Mouse (Mus musculus): ENCODE data around the gene Lemd1.
"Not testable (repeated sequence)": the region's sequence is repeated elsewhere in the genome, so short reads cannot be mapped to it uniquely, and the experiment has no call there.

Lemd1 gene

GRCm38 (mm10) chr1:132245010-132245409 lies 53.8 kb downstream of the Lemd1 start:
- no peak for DNase-seq (ENCODE audit: low read depth, low spot score)

GRCm38 (mm10) chr1:132246137-132246536 lies 54.9 kb downstream of the Lemd1 start:
- no peak for DNase-seq (ENCODE audit: low read depth, low spot score)

GRCm38 (mm10) chr1:132246641-132247040 lies 55.4 kb downstream of the Lemd1 start:
- no peak for DNase-seq (ENCODE audit: low read depth, low spot score)

GRCm38 (mm10) chr1:132254467-132254866 lies 63.2 kb downstream of the Lemd1 start:
- peak; percentile 29 for DNase-seq (ENCODE audit: low read depth, low spot score)

GRCm38 (mm10) chr1:132260331-132260730 lies 69.1 kb downstream of the Lemd1 start:
- DNase-seq (ENCODE audit: low read depth, low spot score), result no peak

- DNase-seq (ENCODE audit: low read depth, low spot score), result peak; percentile 61
Observed at GRCm38 (mm10) chr1:132261058-132261457, 69.8 kb downstream of the Lemd1 start.

GRCm38 (mm10) chr1:132263618-132264017 lies 72.4 kb downstream of the Lemd1 start:
- no peak for DNase-seq (ENCODE audit: low read depth, low spot score)

- DNase-seq (ENCODE audit: low read depth, low spot score), result no peak
Observed at GRCm38 (mm10) chr1:132264577-132264976, 73.3 kb downstream of the Lemd1 start.

- DNase-seq (ENCODE audit: low read depth, low spot score), result peak; percentile 33
Observed at GRCm38 (mm10) chr1:132265211-132265859, 74.1 kb downstream of the Lemd1 start.

GRCm38 (mm10) chr1:132265936-132266335 lies 74.7 kb downstream of the Lemd1 start:
- no peak for DNase-seq (ENCODE audit: low read depth, low spot score)

- DNase-seq (ENCODE audit: low read depth, low spot score), result no peak
Observed at GRCm38 (mm10) chr1:132266791-132267557, 75.7 kb downstream of the Lemd1 start.

GRCm38 (mm10) chr1:132267959-132268358 lies 76.7 kb downstream of the Lemd1 start:
- no peak for DNase-seq (ENCODE audit: low read depth, low spot score)

GRCm38 (mm10) chr1:132268418-132269060 lies 77.3 kb downstream of the Lemd1 start:
- no peak for DNase-seq (ENCODE audit: low read depth, low spot score)

- DNase-seq (ENCODE audit: low read depth, low spot score), result no peak
Observed at GRCm38 (mm10) chr1:132271237-132271636, 80.0 kb downstream of the Lemd1 start.

GRCm38 (mm10) chr1:132276694-132277093 lies 85.5 kb downstream of the Lemd1 start:
- DNase-seq (ENCODE audit: low read depth, low spot score), result no peak

- DNase-seq (ENCODE audit: low read depth, low spot score), result no peak
Observed at GRCm38 (mm10) chr1:132277124-132277523, 85.9 kb downstream of the Lemd1 start.

- not testable (repeated sequence) for DNase-seq (ENCODE audit: low read depth, low spot score)
Observed at GRCm38 (mm10) chr1:132280636-132281035, 89.4 kb downstream of the Lemd1 start.

GRCm38 (mm10) chr1:132281523-132282176 lies 90.4 kb downstream of the Lemd1 start:
- no peak for DNase-seq (ENCODE audit: low read depth, low spot score)

- DNase-seq (ENCODE audit: low read depth, low spot score), result no peak
Observed at GRCm38 (mm10) chr1:132282177-132282536, 90.9 kb downstream of the Lemd1 start.

GRCm38 (mm10) chr1:132283018-132283417 lies 91.8 kb downstream of the Lemd1 start:
- DNase-seq (ENCODE audit: low read depth, low spot score), result no peak

- no peak for DNase-seq (ENCODE audit: low read depth, low spot score)
Observed at GRCm38 (mm10) chr1:132286735-132287134, 95.5 kb downstream of the Lemd1 start.

GRCm38 (mm10) chr1:132287445-132287844 lies 96.2 kb downstream of the Lemd1 start:
- no peak for DNase-seq (ENCODE audit: low read depth, low spot score)

Measured in A20 (cell line).